ENCODE assay signal across 11 mouse cellular contexts in genomic region chr14:27720944-27721343, GRCm38 (mm10).
"Had no signal": no experiment of that assay in that cellular context is flagged by ENCODE, and none has a peak within 500 bp of the region (broad histone marks: within the 10 kb centered on the region; RNA-seq: fewer than 3 reads in every experiment).

No protein-coding gene starts in this region.

- ATAC-seq: intestine, postnatal 0 days had no signal

- DNase-seq: kidney, adult 2 months; kidney, postnatal 10 days; kidney, postnatal 36 days; layer of hippocampus, postnatal 36 days; liver, embryonic 13.5 days; lung, adult 2 months; lung, postnatal 14 days; lung, postnatal 4 days; midbrain, embryonic 14.5 days; thymus, postnatal 25 days had no signal
